Mouse (Mus musculus) heart, embryonic 15.5 days (tissue): Measurements from ENCODE around the gene Card19. TPM values are rescaled to one million over a fixed set of nuclear protein-coding genes. Genes with fewer than 3 reads are reported as not detected.

ENCODE experiments used
- ATAC-seq: fragments of 200-750 bp; cut with Nextera tagmentation; replicated peaks from 2 replicates; pipeline ENCODE4 v1.8.0; 2017; ENCODE audit warnings: low read depth, moderate TSS enrichment; ENCODE audit not compliant: insufficient number of reproducible peaks, insufficient read depth, low FRiP score
- H3K27ac ChIP-seq: fragments of 300-500 bp; sonication (generic); 2 replicates; pipeline ENCODE4 v1.5.1; 2015; ENCODE audit warnings: mild to moderate bottlenecking, inconsistent platforms
- H3K27me3 ChIP-seq: fragments of 300-500 bp; sonication (generic); 2 replicates; pipeline ENCODE4 v1.6.1; 2015; ENCODE audit warnings: inconsistent platforms
- H3K36me3 ChIP-seq: fragments of 300-500 bp; sonication (generic); 2 replicates; pipeline ENCODE4 v1.6.1; 2015; ENCODE audit warnings: mild to moderate bottlenecking, inconsistent platforms
- H3K4me1 ChIP-seq: fragments of 300-500 bp; sonication (generic); replicated peaks from 2 replicates; pipeline ENCODE4 v1.6.1; 2015; ENCODE audit warnings: inconsistent platforms
- H3K4me2 ChIP-seq: fragments of 300-500 bp; sonication (generic); 2 replicates; pipeline ENCODE4 v1.6.1; 2015; ENCODE audit warnings: inconsistent platforms, mild to moderate bottlenecking, moderate library complexity
- H3K4me3 ChIP-seq: fragments of 300-500 bp; sonication (generic); 2 replicates; pipeline ENCODE4 v1.5.1; 2015; ENCODE audit warnings: mild to moderate bottlenecking, inconsistent platforms
- H3K9ac ChIP-seq: fragments of 300-500 bp; sonication (generic); 2 replicates; pipeline ENCODE4 v1.6.1; 2015; ENCODE audit warnings: mild to moderate bottlenecking, inconsistent platforms
- H3K9me3 ChIP-seq: fragments of 300-500 bp; sonication (generic); replicated peaks from 2 replicates; pipeline ENCODE4 v1.6.1; 2016; ENCODE audit warnings: inconsistent platforms
- WGBS: fragments of 180-500 bp; shearing (Covaris S2); methylation state at CpG from one replicate; pipeline ENCODE4 v1.1.7; 2015; ENCODE audit warnings: mixed read lengths; 5-methylcytosine and 5-hydroxymethylcytosine counted together
- polyA plus RNA-seq: library from polyadenylated mRNA; unstranded; fragments of >200 nt; fragmentation: Nextera tagmentation; extraction: Ambion mirVana; gene quantifications from 2 replicates; pipeline ENCODE4 v1.2.1, GENCODE M21; 2015

Gene Card19
- polyA plus RNA-seq, 1 experiment from 2014 or later: 126 TPM

DNA sequence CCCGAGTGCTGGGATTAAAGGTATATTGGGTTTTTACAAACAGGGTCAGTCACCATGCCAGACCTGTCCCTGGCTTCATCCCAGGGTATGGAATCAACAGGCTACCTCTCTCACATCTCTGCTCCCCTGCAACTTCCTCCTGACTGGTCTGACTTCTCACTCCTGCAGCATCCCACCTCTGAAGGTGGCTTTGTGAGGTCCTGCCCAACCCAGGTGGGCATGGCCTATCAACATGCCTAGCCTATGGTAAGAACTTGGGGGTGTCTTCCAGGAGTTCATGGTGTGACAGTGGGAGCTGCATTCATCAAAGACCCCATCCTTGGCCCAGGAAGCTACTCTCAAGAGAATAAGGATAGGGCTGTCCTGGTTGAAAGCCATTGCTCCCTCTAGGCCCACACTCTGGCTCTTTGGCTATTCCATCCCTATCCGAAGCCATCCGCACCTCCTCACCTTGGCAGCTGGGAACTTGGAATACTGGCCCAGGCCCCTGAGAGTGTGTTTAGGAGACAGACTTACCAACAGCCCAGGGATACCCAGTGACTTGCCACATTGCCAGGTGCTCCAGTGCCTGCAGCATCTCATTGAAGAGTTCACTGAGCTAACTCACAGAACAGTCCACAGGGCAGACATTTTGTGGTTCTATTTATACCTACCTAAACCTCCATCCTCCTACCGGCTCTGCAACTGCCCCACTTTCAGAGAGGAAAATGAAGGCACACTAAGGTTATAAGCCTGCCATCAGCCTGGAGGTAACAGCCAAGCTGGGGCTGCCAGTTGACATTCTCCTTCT, 2.9 kb downstream of the Card19 start:
- Histone ChIP-seq H3K9ac (no peak overlapping the region), H3K27ac (peak overlapping the region; percentile 40; the same call in 1 of the 2 replicates), H3K27me3 (no peaks in the 10 kb centered on the region), H3K36me3 (no peaks in the 10 kb centered on the region), H3K4me1 (peaks cover 53% of the 10 kb centered on the region), H3K9me3 (no peaks in the 10 kb centered on the region), H3K4me3 (no peak overlapping the region), H3K4me2 (0 out of 2 replicates have a peak overlapping the region, but pooled peaks have one; percentile 66)
- ATAC-seq: no peak
- 84% methylated on average over 4 of the region's 4 CpGs for whole genome bisulfite sequencing

DNA sequence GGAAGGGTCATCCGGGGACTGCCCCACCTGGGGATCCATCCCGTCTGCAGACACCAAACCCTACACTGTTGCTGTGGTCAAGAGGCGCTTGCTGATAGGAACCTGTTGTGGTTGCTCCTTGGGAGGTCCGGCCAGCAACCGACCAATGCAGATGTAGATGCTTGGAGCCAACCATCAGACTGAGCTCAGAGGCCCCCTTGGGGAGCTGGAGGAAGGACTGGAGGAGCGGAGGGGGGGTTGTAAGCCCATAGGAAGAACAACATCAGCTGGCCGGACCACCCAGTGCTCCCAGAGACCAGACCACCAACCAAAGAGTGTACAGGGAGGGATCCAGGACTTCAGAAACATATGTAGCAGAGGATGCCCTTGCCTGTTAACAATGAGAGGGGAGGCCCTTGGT, 6.5 kb downstream of the Card19 start:
- H3K4me1 ChIP-seq: peaks cover 45% of the 10 kb centered on the region
- ATAC-seq: no peak
- H3K36me3 ChIP-seq: peaks cover 14% of the 10 kb centered on the region; the same call in 1 of the 2 replicates
- no peak overlapping the region for H3K4me3 ChIP-seq
- no peaks in the 10 kb centered on the region for H3K27me3 ChIP-seq
- no peak overlapping the region for H3K27ac ChIP-seq
- no peak overlapping the region for H3K9ac ChIP-seq
- H3K9me3 ChIP-seq: no peaks in the 10 kb centered on the region
- H3K4me2 ChIP-seq: no peak overlapping the region
- WGBS: 55% methylated on average over 7 of the region's 7 CpGs

DNA sequence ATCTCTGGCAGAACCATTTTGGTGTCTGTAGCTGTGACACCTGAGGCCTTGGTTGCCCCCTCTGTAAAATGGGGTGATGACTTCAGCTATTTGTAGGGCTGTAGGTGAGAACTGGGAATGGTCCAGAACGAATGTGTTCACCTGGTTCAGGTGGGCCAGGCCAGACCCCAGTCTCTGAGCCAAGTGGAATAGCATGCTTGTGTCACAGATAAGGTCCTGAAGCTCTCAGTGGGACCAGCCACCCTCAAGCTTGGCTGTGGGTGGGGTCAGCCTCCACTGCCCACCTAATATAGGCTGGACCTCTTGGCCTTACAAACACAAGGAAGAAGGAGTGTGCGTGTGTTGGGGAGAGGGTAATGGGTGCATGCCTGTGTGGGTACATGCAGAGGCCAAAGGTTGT, 9.5 kb downstream of the Card19 start:
- Histone ChIP-seq H3K27me3 (no peaks in the 10 kb centered on the region), H3K4me3 (no peak overlapping the region), H3K9me3 (no peaks in the 10 kb centered on the region), H3K4me2 (no peak overlapping the region), H3K27ac (no peak overlapping the region), H3K9ac (no peak overlapping the region), H3K4me1 (peaks cover 20% of the 10 kb centered on the region), H3K36me3 (peaks cover 37% of the 10 kb centered on the region)
- 88% methylated on average over 2 of the region's 2 CpGs for WGBS
- ATAC-seq: no peak

DNA sequence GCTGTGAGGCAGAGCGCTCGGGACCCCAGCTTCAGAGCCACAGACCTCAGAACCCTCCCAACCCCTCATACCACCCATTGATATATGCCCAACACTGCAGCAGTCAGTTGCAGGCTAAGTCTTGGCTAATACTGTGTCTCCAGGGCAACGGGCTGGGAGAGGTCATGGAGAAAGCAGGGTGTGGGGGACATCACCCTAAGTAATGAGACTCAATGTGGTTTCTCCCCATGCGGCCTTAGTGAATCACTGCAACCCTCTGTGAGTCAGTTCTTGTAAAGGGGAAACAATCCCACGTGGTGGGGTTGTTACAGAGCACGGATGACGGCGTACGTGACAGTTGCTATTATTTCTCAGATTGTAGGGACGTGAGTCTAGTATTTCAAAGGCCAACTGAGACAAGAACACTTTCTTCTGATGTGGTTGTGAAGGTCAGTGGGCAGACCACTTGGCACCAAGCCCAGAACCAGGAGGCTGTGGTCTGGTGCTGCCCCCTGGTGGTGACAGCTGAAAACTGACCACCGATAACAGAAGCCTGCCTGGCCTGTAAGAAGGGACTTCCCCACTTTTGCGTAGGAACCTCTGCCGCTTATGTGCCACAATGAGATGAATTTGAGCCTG, 10.3 kb downstream of the Card19 start:
- H3K4me3 ChIP-seq: no peak overlapping the region
- peak; percentile 66 for ATAC-seq
- no peaks in the 10 kb centered on the region for H3K27me3 ChIP-seq
- H3K4me2 ChIP-seq: no peak overlapping the region
- no peaks in the 10 kb centered on the region for H3K9me3 ChIP-seq
- H3K9ac ChIP-seq: no peak overlapping the region; the same call in 1 of the 2 replicates
- 30% methylated on average over 13 of the region's 13 CpGs for WGBS
- H3K36me3 ChIP-seq: peaks cover 37% of the 10 kb centered on the region
- peak overlapping the region; percentile 37; the same call in 1 of the 2 replicates for H3K27ac ChIP-seq
- H3K4me1 ChIP-seq: peaks cover 13% of the 10 kb centered on the region

DNA sequence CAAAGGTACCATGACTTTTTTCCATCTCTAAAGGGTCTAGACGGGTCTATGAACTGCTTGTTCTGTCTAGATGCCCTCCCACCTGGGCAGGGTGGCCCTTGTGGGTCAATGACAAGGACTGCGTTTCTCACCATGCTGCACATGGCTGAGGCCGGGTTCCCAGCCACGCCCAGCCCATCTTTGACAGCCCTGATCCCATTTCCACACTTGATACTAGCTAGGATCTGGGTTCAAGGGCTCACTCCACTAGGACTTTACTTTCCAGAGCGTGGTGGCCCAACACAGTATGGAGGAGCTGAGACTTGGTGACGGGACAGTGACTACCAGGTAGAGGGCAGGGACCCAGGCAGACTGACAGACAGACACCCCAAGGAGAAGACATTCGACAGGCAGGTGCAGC, 13.3 kb downstream of the Card19 start:
- H3K27ac ChIP-seq: no peak overlapping the region
- H3K4me3 ChIP-seq: no peak overlapping the region
- no peak overlapping the region for H3K4me2 ChIP-seq
- WGBS: 89% methylated on average over 7 of the region's 7 CpGs
- H3K4me1 ChIP-seq: peaks cover 13% of the 10 kb centered on the region
- H3K9ac ChIP-seq: no peak overlapping the region
- no peak for ATAC-seq
- no peaks in the 10 kb centered on the region for H3K27me3 ChIP-seq
- no peaks in the 10 kb centered on the region for H3K9me3 ChIP-seq
- peaks cover 37% of the 10 kb centered on the region for H3K36me3 ChIP-seq

DNA sequence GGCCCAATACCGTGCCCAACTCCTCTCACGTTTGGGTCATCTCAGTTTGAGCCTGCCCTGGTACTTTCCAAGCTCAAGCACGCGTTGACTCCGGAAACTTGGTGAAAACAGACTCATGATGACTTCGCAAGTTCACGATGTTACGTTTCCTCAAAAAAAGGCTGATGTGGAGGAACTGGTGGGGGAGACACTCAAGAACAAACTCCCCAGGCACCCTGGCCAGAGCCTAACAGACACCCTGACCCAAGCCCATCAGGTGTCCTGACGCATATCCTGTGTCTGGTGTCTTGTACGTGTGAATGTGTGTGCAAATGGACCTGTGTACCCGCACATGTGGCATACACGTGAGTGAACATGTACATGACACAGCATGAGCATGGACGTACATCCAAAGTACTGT, 15.1 kb downstream of the Card19 start:
- Histone ChIP-seq H3K4me2 (no peak overlapping the region), H3K27ac (no peak overlapping the region), H3K27me3 (no peaks in the 10 kb centered on the region), H3K36me3 (peaks cover 39% of the 10 kb centered on the region), H3K4me3 (no peak overlapping the region), H3K9ac (no peak overlapping the region), H3K9me3 (no peaks in the 10 kb centered on the region), H3K4me1 (peaks cover 15% of the 10 kb centered on the region)
- 84% methylated on average over 13 of the region's 13 CpGs for WGBS
- no peak for ATAC-seq

DNA sequence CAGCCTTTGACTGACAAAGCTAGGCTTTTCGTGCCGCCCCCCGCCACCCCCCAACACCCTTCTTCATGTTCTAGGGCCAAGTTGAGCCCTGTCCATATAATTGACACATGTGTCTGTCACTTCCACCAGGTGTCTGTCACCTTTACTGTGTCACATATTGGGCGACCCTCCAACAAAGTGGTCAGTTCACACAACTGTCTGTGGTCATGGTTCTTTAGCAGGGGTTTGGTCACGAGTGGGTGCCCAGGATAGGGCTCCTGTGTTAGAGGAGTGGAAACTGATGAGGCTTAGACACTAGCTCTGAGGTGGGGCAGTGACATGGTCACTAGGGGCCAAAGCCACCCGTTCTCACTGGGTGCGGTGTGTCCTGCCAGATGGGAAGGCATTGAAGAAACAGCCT, 15.9 kb downstream of the Card19 start:
- no peak overlapping the region for H3K4me3 ChIP-seq
- no peaks in the 10 kb centered on the region for H3K27me3 ChIP-seq
- peaks cover 44% of the 10 kb centered on the region for H3K36me3 ChIP-seq
- no peak overlapping the region for H3K9ac ChIP-seq
- no peak overlapping the region for H3K27ac ChIP-seq
- H3K4me1 ChIP-seq: peaks cover 8% of the 10 kb centered on the region
- no peak overlapping the region for H3K4me2 ChIP-seq
- ATAC-seq: no peak
- 86% methylated on average over 7 of the region's 7 CpGs for WGBS
- H3K9me3 ChIP-seq: no peaks in the 10 kb centered on the region

DNA sequence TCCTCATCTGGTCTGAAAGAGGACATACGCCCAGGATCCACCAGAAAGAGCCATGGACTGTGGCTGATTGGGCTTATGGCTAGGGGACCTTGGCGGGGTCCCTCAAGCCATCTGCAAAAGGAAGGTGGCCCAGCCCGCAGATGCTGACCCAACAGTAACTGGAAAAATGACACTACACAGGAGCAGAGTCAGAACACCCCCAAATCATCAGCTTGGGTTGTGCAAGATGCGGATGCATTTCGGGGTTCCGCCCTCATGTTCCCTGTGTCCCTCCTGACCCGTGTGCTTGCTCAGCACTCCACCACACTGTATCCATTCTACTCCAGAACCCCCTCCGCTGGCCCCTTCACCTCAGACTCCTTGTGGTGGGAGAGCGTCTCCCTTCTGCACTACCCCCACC, 17.1 kb downstream of the Card19 start:
- peaks cover 36% of the 10 kb centered on the region for H3K36me3 ChIP-seq
- H3K4me3 ChIP-seq: no peak overlapping the region
- H3K9ac ChIP-seq: no peak overlapping the region
- 87% methylated on average over 9 of the region's 9 CpGs for WGBS
- H3K9me3 ChIP-seq: no peaks in the 10 kb centered on the region
- H3K4me1 ChIP-seq: peaks cover 8% of the 10 kb centered on the region
- H3K27ac ChIP-seq: no peak overlapping the region
- no peaks in the 10 kb centered on the region for H3K27me3 ChIP-seq
- ATAC-seq: no peak
- H3K4me2 ChIP-seq: no peak overlapping the region

DNA sequence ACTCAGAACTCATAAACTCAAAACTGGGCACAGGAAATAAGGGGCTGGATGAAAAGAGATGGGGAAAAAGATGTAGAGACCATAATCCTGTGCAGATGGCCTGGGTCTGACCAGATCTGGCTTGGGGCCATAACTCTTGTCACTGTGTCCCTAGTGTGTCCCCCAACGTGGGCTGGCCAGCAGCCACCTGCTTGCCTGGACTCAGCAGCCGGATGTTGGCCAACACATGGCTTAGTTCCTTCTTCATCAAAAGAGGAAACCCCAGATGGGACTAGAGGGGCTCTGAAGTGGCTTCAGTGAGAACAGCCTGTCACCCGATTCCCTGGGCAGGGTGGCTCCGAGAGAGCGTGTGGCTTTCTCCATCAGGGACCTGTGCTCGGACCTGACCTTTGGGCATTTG, 19.1 kb downstream of the Card19 start:
- H3K4me1 ChIP-seq: peaks cover 18% of the 10 kb centered on the region
- 57% methylated on average over 6 of the region's 6 CpGs for WGBS
- peaks cover 18% of the 10 kb centered on the region for H3K36me3 ChIP-seq
- H3K27me3 ChIP-seq: no peaks in the 10 kb centered on the region
- no peak overlapping the region for H3K9ac ChIP-seq
- H3K27ac ChIP-seq: no peak overlapping the region
- H3K4me2 ChIP-seq: no peak overlapping the region
- no peaks in the 10 kb centered on the region for H3K9me3 ChIP-seq
- H3K4me3 ChIP-seq: no peak overlapping the region
- no peak for ATAC-seq

DNA sequence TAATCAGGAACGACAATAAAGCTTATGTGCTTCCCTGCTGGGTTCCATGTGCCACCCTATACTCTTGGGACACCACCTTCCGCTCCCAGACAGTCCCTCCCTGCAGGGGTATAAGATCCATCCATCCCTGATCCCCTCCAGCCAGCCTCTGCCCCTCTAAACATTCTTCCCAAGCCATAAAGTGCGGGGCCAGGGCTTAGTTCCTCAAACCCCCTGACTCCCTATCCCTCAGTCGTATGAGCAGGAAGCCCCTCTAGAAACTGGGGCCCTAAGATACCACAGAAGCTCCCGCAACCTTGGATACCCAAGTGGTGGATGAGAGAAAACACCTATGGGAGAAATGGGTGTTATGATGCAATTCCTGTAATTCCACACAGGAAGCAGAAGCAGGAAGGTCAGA, 19.6 kb downstream of the Card19 start:
- no peak overlapping the region for H3K9ac ChIP-seq
- 82% methylated on average over 5 of the region's 5 CpGs for WGBS
- no peaks in the 10 kb centered on the region for H3K27me3 ChIP-seq
- H3K4me1 ChIP-seq: peaks cover 23% of the 10 kb centered on the region
- H3K36me3 ChIP-seq: peaks cover 18% of the 10 kb centered on the region
- H3K9me3 ChIP-seq: no peaks in the 10 kb centered on the region
- H3K4me2 ChIP-seq: no peak overlapping the region
- no peak overlapping the region for H3K4me3 ChIP-seq
- no peak for ATAC-seq
- H3K27ac ChIP-seq: no peak overlapping the region

DNA sequence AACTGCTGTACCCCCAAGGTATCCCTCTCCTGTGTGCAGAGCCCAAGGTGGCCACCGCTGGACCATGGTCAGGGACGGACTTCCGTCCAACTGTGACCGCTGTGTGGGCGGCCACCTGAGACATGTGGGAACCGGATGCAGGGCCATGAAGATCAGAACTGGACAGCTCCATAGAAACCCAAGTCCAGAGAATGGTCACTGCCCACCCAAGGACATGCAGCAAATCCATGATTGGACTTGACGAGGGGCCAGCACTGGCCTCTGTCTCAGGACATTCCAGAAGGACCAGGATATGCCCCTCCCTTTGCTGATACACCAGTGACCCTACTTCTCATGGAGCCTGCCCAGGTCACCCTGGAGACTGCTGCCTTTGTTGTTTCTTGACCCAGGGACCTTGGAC, 20.2 kb downstream of the Card19 start:
- Histone ChIP-seq H3K27ac (no peak overlapping the region), H3K4me3 (no peak overlapping the region), H3K9me3 (no peaks in the 10 kb centered on the region), H3K36me3 (peaks cover 18% of the 10 kb centered on the region), H3K27me3 (no peaks in the 10 kb centered on the region), H3K9ac (no peak overlapping the region), H3K4me1 (peaks cover 29% of the 10 kb centered on the region), H3K4me2 (no peak overlapping the region)
- 83% methylated on average over 7 of the region's 7 CpGs for WGBS
- ATAC-seq: no peak

DNA sequence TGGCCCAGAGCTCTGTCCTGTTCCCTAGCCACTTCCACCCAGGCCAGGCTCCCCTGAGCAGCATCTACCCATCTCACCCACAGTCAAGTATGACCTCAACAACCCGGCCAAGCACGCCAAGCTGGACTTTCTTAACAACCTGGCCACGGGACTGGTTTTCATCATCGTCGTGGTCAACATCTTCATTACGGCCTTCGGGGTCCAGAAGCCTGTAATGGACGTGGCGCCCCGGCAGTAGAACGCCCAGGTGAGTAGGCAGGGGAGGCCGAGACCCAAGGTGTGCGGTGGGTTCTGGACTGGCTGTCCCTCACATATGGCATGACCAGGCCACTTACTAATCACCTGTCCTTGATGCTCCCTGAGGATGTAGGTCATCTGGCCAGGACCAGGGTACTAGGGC, 21.0 kb downstream of the Card19 start:
- Histone ChIP-seq H3K4me2 (no peak overlapping the region), H3K9ac (no peak overlapping the region), H3K4me1 (peaks cover 37% of the 10 kb centered on the region), H3K27me3 (no peaks in the 10 kb centered on the region), H3K27ac (no peak overlapping the region), H3K9me3 (no peaks in the 10 kb centered on the region), H3K4me3 (no peak overlapping the region), H3K36me3 (peaks cover 18% of the 10 kb centered on the region)
- ATAC-seq: no peak
- WGBS: 93% methylated on average over 13 of the region's 13 CpGs
